Mouse (Mus musculus) stomach, postnatal 0 days (tissue): ENCODE results near the gene Ppara. TPM values are rescaled to one million over a fixed set of nuclear protein-coding genes. Genes with fewer than 3 reads are reported as not detected.
"Not testable (repeated sequence)": the region's sequence is repeated elsewhere in the genome, so short reads cannot be mapped to it uniquely, and the experiment has no call there.

ENCODE experiments used
- ATAC-seq: fragments of 200-750 bp; cut with Nextera tagmentation; 2 replicates; pipeline ENCODE4 v1.8.0; 2017; ENCODE audit not compliant: low FRiP score, low TSS enrichment
- DNase-seq: peaks from one replicate; pipeline ENCODE4 v3.0.0-alpha.2; 2016; ENCODE audit warnings: low spot score
- H3K27ac ChIP-seq: fragments of 300-500 bp; sonication (generic); replicated peaks from 2 replicates; pipeline ENCODE4 v1.5.1; 2014; ENCODE audit warnings: mild to moderate bottlenecking, control low read depth
- H3K27me3 ChIP-seq: fragments of 300-500 bp; sonication (generic); 2 replicates; pipeline ENCODE4 v1.6.1; 2014; ENCODE audit warnings: low read length; ENCODE audit not compliant: control insufficient read depth, insufficient read depth
- H3K36me3 ChIP-seq: fragments of 300-500 bp; sonication (generic); 2 replicates; pipeline ENCODE4 v1.6.1; 2014; ENCODE audit warnings: low read length, mixed read lengths; ENCODE audit not compliant: control insufficient read depth, insufficient read depth
- H3K4me1 ChIP-seq: fragments of 300-500 bp; sonication (generic); replicated peaks from 2 replicates; pipeline ENCODE4 v1.6.1; 2014; ENCODE audit warnings: antibody characterized with exemption; ENCODE audit not compliant: control insufficient read depth, insufficient read depth
- H3K4me2 ChIP-seq: fragments of 300-500 bp; sonication (generic); replicated peaks from 2 replicates; pipeline ENCODE4 v1.6.1; 2014; ENCODE audit warnings: low read depth, mild to moderate bottlenecking, control low read depth, moderate library complexity
- H3K4me3 ChIP-seq: fragments of 300-500 bp; sonication (generic); 2 replicates; pipeline ENCODE4 v1.5.1; 2014; ENCODE audit warnings: low read depth, low read length, control low read depth
- H3K9ac ChIP-seq: fragments of 300-500 bp; sonication (generic); 2 replicates; pipeline ENCODE4 v1.6.1; 2014; ENCODE audit warnings: mild to moderate bottlenecking, low read length, control low read depth, mixed read lengths
- H3K9me3 ChIP-seq: fragments of 300-500 bp; sonication (generic); 2 replicates; pipeline ENCODE4 v1.6.1; 2016; ENCODE audit warnings: low read length; ENCODE audit not compliant: control insufficient read depth
- CTCF ChIP-seq: IDR thresholded peaks from 2 replicates; pipeline ENCODE4 v1.5.1; 2016; ENCODE audit warnings: antibody characterized with exemption, low read depth, mild to moderate bottlenecking, moderate library complexity
- EP300 ChIP-seq: optimal IDR thresholded peaks from 2 replicates; pipeline ENCODE3; 2016; ENCODE audit warnings: antibody characterized with exemption
- WGBS: fragments of 180-500 bp; shearing (Covaris S2); extraction: QIAGEN DNeasy Blood & Tissue Kit; methylation state at CpG from one replicate; pipeline ENCODE4 v1.1.7; 2014; 5-methylcytosine and 5-hydroxymethylcytosine counted together
- polyA plus RNA-seq: library from polyadenylated mRNA; unstranded; fragments of >200 nt; fragmentation: Nextera tagmentation; extraction: Ambion mirVana; gene quantifications from 2 replicates; pipeline ENCODE4 v1.2.1, GENCODE M21; 2015

Gene Ppara
- polyA plus RNA-seq, 1 experiment from 2014 or later, result 16.8 TPM

DNA sequence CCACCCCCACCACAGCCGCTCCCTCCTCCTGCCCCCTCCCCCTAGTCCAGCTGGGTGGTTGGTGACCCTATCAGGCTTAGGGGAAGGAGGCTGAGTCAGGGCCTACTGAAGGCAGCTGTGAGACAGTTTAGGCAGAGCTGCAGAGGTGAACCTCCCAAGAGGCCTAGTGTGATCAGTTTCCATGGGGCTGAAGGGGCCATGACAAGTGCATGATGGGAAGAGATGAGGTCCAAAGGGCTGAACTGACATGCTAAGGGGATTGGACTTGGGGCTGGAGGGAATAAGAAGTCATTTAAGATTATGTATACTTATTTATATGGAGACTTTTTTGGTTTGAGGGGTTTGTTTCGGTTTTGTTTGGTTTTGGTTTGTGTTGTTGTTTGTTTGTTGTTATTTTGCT is 41.5 kb downstream of the Ppara start:
- TF ChIP-seq CTCF (no peak), EP300 (no peak)

DNA sequence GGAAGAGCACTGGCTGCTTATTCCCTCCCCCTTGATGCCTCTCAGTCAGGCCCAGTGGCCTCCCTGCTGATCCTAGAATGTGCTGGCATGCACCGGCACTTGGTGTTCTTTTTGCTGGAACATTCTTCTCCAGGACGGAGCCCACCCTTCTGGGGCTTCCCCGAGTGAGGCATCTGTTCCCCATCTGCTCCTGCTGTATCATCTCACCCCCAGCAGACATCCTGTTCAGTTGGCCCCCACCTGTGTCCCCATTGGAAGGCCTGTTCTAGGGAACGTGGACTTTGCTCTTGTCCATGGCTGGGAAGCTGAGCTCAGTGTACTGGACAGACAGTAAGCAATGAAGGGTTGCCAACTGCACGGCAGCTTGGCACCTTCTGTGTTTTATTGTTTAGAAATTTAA is 42.0 kb downstream of the Ppara start:
- 72% methylated on average over 5 of the region's 5 CpGs for WGBS
- Histone ChIP-seq H3K27me3 (no peaks in the 10 kb centered on the region), H3K9ac (no peak overlapping the region), H3K36me3 (no peaks in the 10 kb centered on the region), H3K27ac (no peak overlapping the region), H3K4me3 (no peak overlapping the region), H3K4me2 (no peak overlapping the region), H3K9me3 (no peaks in the 10 kb centered on the region), H3K4me1 (no peaks in the 10 kb centered on the region)
- ATAC-seq (no peak), DNase-seq (no peak)
- TF ChIP-seq CTCF, result no peak

More for the DNA sequence above, 41.5 kb downstream of the Ppara start:
- H3K9me3 ChIP-seq, result no peaks in the 10 kb centered on the region
- no peaks in the 10 kb centered on the region for H3K36me3 ChIP-seq
- ATAC-seq, result no peak
- H3K4me2 ChIP-seq, result no peak overlapping the region
- H3K27me3 ChIP-seq, result no peaks in the 10 kb centered on the region
- no peaks in the 10 kb centered on the region for H3K4me1 ChIP-seq
- H3K4me3 ChIP-seq, result no peak overlapping the region
- H3K27ac ChIP-seq, result no peak overlapping the region
- 74% methylated on average over 2 of the region's 2 CpGs for WGBS
- H3K9ac ChIP-seq, result no peak overlapping the region
- DNase-seq, result no peak

DNA sequence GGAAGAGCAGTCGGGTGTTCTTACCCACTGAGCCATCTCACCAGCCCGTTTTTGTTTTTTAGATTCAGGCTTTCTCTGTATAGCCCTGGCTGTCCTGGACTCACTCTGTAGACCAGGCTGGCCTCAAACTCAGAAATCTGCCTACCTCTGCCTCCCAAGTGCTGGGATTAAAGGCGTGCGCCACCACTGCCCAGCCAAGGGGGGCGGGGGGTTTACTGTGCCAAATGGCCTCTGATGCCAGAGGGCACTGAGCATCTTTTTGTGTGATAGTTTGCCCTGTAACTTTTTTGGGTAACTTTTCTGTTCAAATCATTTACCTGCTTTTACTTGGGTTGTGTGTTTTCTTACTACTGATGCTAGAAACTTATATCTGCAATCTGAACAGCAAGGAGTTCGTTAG is 44.1 kb downstream of the Ppara start:
- 93% methylated on average over 6 of the region's 6 CpGs for WGBS
- H3K4me1 ChIP-seq, H3K27ac ChIP-seq, H3K9ac ChIP-seq, H3K9me3 ChIP-seq, DNase-seq, ATAC-seq, H3K4me2 ChIP-seq, H3K4me3 ChIP-seq, H3K27me3 ChIP-seq, H3K36me3 ChIP-seq: not testable (repeated sequence)

DNA sequence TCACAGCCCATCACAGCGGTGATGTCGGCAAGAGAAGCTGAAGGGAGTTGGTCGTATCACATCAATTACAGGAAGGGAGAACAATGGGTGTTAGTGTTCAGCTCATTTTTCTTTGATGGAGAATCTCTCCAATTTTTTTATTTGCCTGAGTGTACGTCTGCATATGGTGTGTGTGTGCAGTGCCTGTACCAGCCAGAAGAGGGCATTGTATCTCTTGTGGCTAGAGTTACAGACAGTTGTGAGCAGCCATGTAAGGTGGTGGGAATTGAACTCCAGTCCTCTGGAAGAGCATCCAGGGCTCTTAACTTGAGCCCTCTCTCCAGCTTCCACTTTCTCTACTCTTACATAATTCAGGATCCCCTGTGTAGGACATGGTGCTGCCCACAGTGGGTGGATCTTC is 48.4 kb downstream of the Ppara start:
- H3K27me3 ChIP-seq, result no peaks in the 10 kb centered on the region

DNA sequence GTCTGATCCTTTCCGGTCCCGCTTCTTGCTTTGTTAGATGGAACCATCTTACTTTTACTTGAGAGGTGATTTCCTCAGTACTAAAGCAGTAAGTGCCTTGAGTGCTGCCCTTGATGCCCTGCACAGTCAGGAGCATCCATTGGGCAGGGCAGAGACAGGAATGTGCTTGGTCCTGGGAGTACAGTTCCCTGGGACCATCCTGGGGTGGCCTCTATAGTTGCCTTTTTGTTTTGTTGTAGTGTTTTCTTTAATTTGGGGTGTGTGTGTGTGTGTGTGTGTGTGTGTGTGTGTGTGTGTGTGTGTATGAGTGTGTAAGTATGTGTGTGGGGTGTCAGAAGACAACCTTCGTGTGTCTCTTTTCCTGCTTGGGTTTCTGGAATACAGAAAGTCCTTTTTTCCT is 49.6 kb downstream of the Ppara start:
- 89% methylated on average over 3 of the region's 3 CpGs for WGBS
- ATAC-seq (no peak), DNase-seq (no peak)
- Histone ChIP-seq H3K4me2 (no peak overlapping the region), H3K4me1 (no peaks in the 10 kb centered on the region), H3K9me3 (no peaks in the 10 kb centered on the region), H3K36me3 (no peaks in the 10 kb centered on the region), H3K4me3 (no peak overlapping the region), H3K27ac (no peak overlapping the region), H3K27me3 (no peaks in the 10 kb centered on the region), H3K9ac (no peak overlapping the region)
- no peak for TF ChIP-seq CTCF
- TF ChIP-seq EP300, result no peak

More for the DNA sequence above, 48.4 kb downstream of the Ppara start:
- Histone ChIP-seq H3K9me3 (no peaks in the 10 kb centered on the region), H3K27ac (no peak overlapping the region), H3K9ac (no peak overlapping the region), H3K4me2 (no peak overlapping the region), H3K4me1 (no peaks in the 10 kb centered on the region), H3K4me3 (no peak overlapping the region), H3K36me3 (no peaks in the 10 kb centered on the region)
- TF ChIP-seq EP300, result no peak
- TF ChIP-seq CTCF, result peak; percentile 33
- WGBS, result 81% methylated on average over 4 of the region's 4 CpGs
- DNase-seq (no peak), ATAC-seq (no peak)

DNA sequence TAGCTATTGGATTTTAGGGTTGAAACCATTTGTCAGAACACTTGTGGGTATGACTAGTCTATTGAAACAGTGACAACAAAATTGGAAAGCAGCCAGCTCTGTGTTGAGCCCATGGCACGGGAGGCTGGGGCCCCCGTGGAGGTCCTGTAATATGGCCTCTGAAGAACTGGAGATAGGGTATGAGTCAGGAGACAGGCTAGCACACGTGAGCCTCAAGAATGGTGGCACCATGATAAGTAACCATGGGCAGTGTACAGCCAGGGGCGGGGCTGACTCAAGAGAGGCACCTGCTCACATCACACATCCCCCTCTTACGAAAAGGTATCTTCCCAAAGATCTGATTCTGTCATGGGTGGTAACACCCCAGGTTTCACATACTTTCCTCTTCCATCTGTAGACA is 51.9 kb downstream of the Ppara start:
- TF ChIP-seq CTCF (no peak), EP300 (no peak)
- ATAC-seq, result peak; percentile 93
- H3K4me1 ChIP-seq, result no peaks in the 10 kb centered on the region

More for the DNA sequence above, 51.9 kb downstream of the Ppara start:
- H3K27me3 ChIP-seq, result no peaks in the 10 kb centered on the region
- H3K9me3 ChIP-seq, result no peaks in the 10 kb centered on the region
- WGBS, result 41% methylated on average over 5 of the region's 5 CpGs
- H3K27ac ChIP-seq, result peak overlapping the region; percentile 31; the same call in 1 of the 2 replicates
- no peak overlapping the region for H3K9ac ChIP-seq
- peak; percentile 50 for DNase-seq
- no peaks in the 10 kb centered on the region for H3K36me3 ChIP-seq
- no peak overlapping the region for H3K4me2 ChIP-seq
- H3K4me3 ChIP-seq, result no peak overlapping the region
